Mouse (Mus musculus): ENCODE data around the gene Esrrg. TPM values are rescaled to one million over a fixed set of nuclear protein-coding genes. Genes with fewer than 3 reads are reported as not detected.
A peak's percentile ranks its signal among the peaks of the same experiment; 100 is the strongest.

Esrrg gene
- polyA plus RNA-seq, 1 experiment from 2014 or later = 1.8 TPM

GRCm38 (mm10) chr1:188068833-188069232, 460.2 kb downstream of the Esrrg start:
- Histone ChIP-seq H3K27ac (no peak overlapping the region), H3K4me3 (no peak overlapping the region), H3K36me3 (replicated peaks) (no peaks in the 10 kb centered on the region), H3K9me3 (no peaks in the 10 kb centered on the region), H3K4me1 (no peaks in the 10 kb centered on the region), H3K27me3 (ENCODE audit: poor library complexity, severe bottlenecking) (no peaks in the 10 kb centered on the region)
- WGBS = 87% methylated on average over 9 of the region's 9 CpGs
- no peak for DNase-seq (ENCODE audit: extremely low spot score, low spot score)

GRCm38 (mm10) chr1:188069849-188070248, 461.3 kb downstream of the Esrrg start:
- no peaks in the 10 kb centered on the region for H3K4me1 ChIP-seq
- no peaks in the 10 kb centered on the region for H3K27me3 ChIP-seq (ENCODE audit: poor library complexity, severe bottlenecking)
- H3K27ac ChIP-seq = no peak overlapping the region
- no peak overlapping the region for H3K4me3 ChIP-seq
- no peak for DNase-seq (ENCODE audit: extremely low spot score, low spot score)
- H3K36me3 ChIP-seq (replicated peaks) = no peaks in the 10 kb centered on the region
- no peaks in the 10 kb centered on the region for H3K9me3 ChIP-seq

GRCm38 (mm10) chr1:188077561-188078195, 469.1 kb downstream of the Esrrg start:
- Histone ChIP-seq H3K4me3 (no peak overlapping the region), H3K27ac (0 out of 2 replicates have a peak overlapping the region, but pooled peaks have one; percentile 30), H3K27me3 (ENCODE audit: poor library complexity, severe bottlenecking) (peaks cover 11% of the 10 kb centered on the region), H3K9me3 (no peaks in the 10 kb centered on the region), H3K4me1 (peaks cover 26% of the 10 kb centered on the region), H3K36me3 (replicated peaks) (no peaks in the 10 kb centered on the region)
- WGBS = 92% methylated on average over 11 of the region's 11 CpGs
- no peak for DNase-seq (ENCODE audit: extremely low spot score, low spot score)

- no peak for DNase-seq (ENCODE audit: extremely low spot score, low spot score)
- H3K27me3 ChIP-seq (ENCODE audit: poor library complexity, severe bottlenecking) = peaks cover 18% of the 10 kb centered on the region
- H3K36me3 ChIP-seq (replicated peaks) = no peaks in the 10 kb centered on the region
- H3K9me3 ChIP-seq = no peaks in the 10 kb centered on the region
- H3K27ac ChIP-seq = peak overlapping the region; percentile 44; the same call in 1 of the 2 replicates
- 57% methylated on average over 12 of the region's 12 CpGs for WGBS
- peaks cover 44% of the 10 kb centered on the region for H3K4me1 ChIP-seq
- no peak overlapping the region for H3K4me3 ChIP-seq
Measured at GRCm38 (mm10) chr1:188080261-188080875, 471.8 kb downstream of the Esrrg start.

GRCm38 (mm10) chr1:188082665-188083640, 474.4 kb downstream of the Esrrg start:
- H3K9me3 ChIP-seq = no peaks in the 10 kb centered on the region
- peaks cover 18% of the 10 kb centered on the region for H3K27me3 ChIP-seq (ENCODE audit: poor library complexity, severe bottlenecking)
- 75% methylated on average over 18 of the region's 18 CpGs for WGBS
- H3K27ac ChIP-seq = 0 out of 2 replicates have a peak overlapping the region, but pooled peaks have one; percentile 40
- peaks cover 60% of the 10 kb centered on the region for H3K4me1 ChIP-seq
- no peak for DNase-seq (ENCODE audit: extremely low spot score, low spot score)
- no peak overlapping the region for H3K4me3 ChIP-seq
- no peaks in the 10 kb centered on the region for H3K36me3 ChIP-seq (replicated peaks)

GRCm38 (mm10) chr1:188085116-188085879, 476.7 kb downstream of the Esrrg start:
- peaks cover 18% of the 10 kb centered on the region for H3K27me3 ChIP-seq (ENCODE audit: poor library complexity, severe bottlenecking)
- 69% methylated on average over 13 of the region's 13 CpGs for WGBS
- peaks cover 57% of the 10 kb centered on the region for H3K4me1 ChIP-seq
- no peaks in the 10 kb centered on the region for H3K36me3 ChIP-seq (replicated peaks)
- no peak for DNase-seq (ENCODE audit: extremely low spot score, low spot score)
- no peak overlapping the region for H3K4me3 ChIP-seq
- H3K9me3 ChIP-seq = no peaks in the 10 kb centered on the region
- peak overlapping the region; percentile 16; the same call in 1 of the 2 replicates for H3K27ac ChIP-seq

- H3K27ac ChIP-seq = no peak overlapping the region
- WGBS = 87% methylated on average over 3 of the region's 3 CpGs
- no peaks in the 10 kb centered on the region for H3K36me3 ChIP-seq (replicated peaks)
- no peaks in the 10 kb centered on the region for H3K27me3 ChIP-seq (ENCODE audit: poor library complexity, severe bottlenecking)
- H3K4me1 ChIP-seq = no peaks in the 10 kb centered on the region
- DNase-seq (ENCODE audit: extremely low spot score, low spot score) = no peak
- no peak overlapping the region for H3K4me3 ChIP-seq
- H3K9me3 ChIP-seq = no peaks in the 10 kb centered on the region
Measured at GRCm38 (mm10) chr1:188093724-188094123, 485.1 kb downstream of the Esrrg start.

- peaks cover 23% of the 10 kb centered on the region for H3K4me1 ChIP-seq
- no peaks in the 10 kb centered on the region for H3K9me3 ChIP-seq
- no peaks in the 10 kb centered on the region for H3K36me3 ChIP-seq (replicated peaks)
- WGBS = 89% methylated on average over 7 of the region's 7 CpGs
- 0 out of 2 replicates have a peak, but pooled peaks cover 7% of the 10 kb centered on the region for H3K27me3 ChIP-seq (ENCODE audit: poor library complexity, severe bottlenecking)
- H3K4me3 ChIP-seq = no peak overlapping the region
- no peak overlapping the region for H3K27ac ChIP-seq
- DNase-seq (ENCODE audit: extremely low spot score, low spot score) = no peak
Measured at GRCm38 (mm10) chr1:188101832-188102231, 493.2 kb downstream of the Esrrg start.

GRCm38 (mm10) chr1:188103179-188103578, 494.6 kb downstream of the Esrrg start:
- H3K9me3 ChIP-seq = no peaks in the 10 kb centered on the region
- WGBS = 67% methylated on average over 3 of the region's 3 CpGs
- no peak for DNase-seq (ENCODE audit: extremely low spot score, low spot score)
- H3K27me3 ChIP-seq (ENCODE audit: poor library complexity, severe bottlenecking) = 0 out of 2 replicates have a peak, but pooled peaks cover 7% of the 10 kb centered on the region
- peaks cover 23% of the 10 kb centered on the region for H3K4me1 ChIP-seq
- H3K36me3 ChIP-seq (replicated peaks) = no peaks in the 10 kb centered on the region
- H3K4me3 ChIP-seq = no peak overlapping the region
- no peak overlapping the region for H3K27ac ChIP-seq

GRCm38 (mm10) chr1:188105516-188105915, 496.9 kb downstream of the Esrrg start:
- WGBS = 37% methylated on average over 4 of the region's 4 CpGs
- H3K9me3 ChIP-seq = no peaks in the 10 kb centered on the region
- no peak overlapping the region for H3K27ac ChIP-seq
- H3K27me3 ChIP-seq (ENCODE audit: poor library complexity, severe bottlenecking) = 0 out of 2 replicates have a peak, but pooled peaks cover 7% of the 10 kb centered on the region
- peaks cover 23% of the 10 kb centered on the region for H3K4me1 ChIP-seq
- no peak for DNase-seq (ENCODE audit: extremely low spot score, low spot score)
- no peak overlapping the region for H3K4me3 ChIP-seq
- H3K36me3 ChIP-seq (replicated peaks) = no peaks in the 10 kb centered on the region

- Histone ChIP-seq H3K9me3 (no peaks in the 10 kb centered on the region), H3K27me3 (ENCODE audit: poor library complexity, severe bottlenecking) (0 out of 2 replicates have a peak, but pooled peaks cover 7% of the 10 kb centered on the region), H3K27ac (no peak overlapping the region), H3K36me3 (replicated peaks) (no peaks in the 10 kb centered on the region), H3K4me1 (peaks cover 23% of the 10 kb centered on the region), H3K4me3 (no peak overlapping the region)
- 72% methylated on average over 6 of the region's 6 CpGs for WGBS
- DNase-seq (ENCODE audit: extremely low spot score, low spot score) = no peak
Measured at GRCm38 (mm10) chr1:188107946-188108345, 499.4 kb downstream of the Esrrg start.

GRCm38 (mm10) chr1:188111552-188111951, 503.0 kb downstream of the Esrrg start:
- H3K4me1 ChIP-seq = no peaks in the 10 kb centered on the region; the same call in 1 of the 2 replicates
- no peaks in the 10 kb centered on the region for H3K36me3 ChIP-seq (replicated peaks)
- H3K4me3 ChIP-seq = no peak overlapping the region
- no peak for DNase-seq (ENCODE audit: extremely low spot score, low spot score)
- no peak overlapping the region for H3K27ac ChIP-seq
- H3K27me3 ChIP-seq (ENCODE audit: poor library complexity, severe bottlenecking) = no peaks in the 10 kb centered on the region
- no peaks in the 10 kb centered on the region for H3K9me3 ChIP-seq
- 77% methylated on average over 3 of the region's 3 CpGs for WGBS

Measured in forebrain, embryonic 10.5 days (tissue).